Mouse (Mus musculus): ENCODE results near the gene Ncaph2.

Ncaph2 gene

GRCm38 (mm10) chr15:89355241-89356187 is at the start of gene Ncaph2, which contains the start of gene Lmf2:
Gene Ncaph2, plus strand, starts transcription at chr15:89355719.
Gene Lmf2, minus strand, starts transcription at chr15:89355659.
- DNase-seq (ENCODE audit: low read depth, low spot score): peak; percentile 97

GRCm38 (mm10) chr15:89305966-89306365 is 49.6 kb upstream of the Ncaph2 start:
- no peak for DNase-seq (ENCODE audit: low read depth, low spot score)

GRCm38 (mm10) chr15:89307461-89307860 is 48.1 kb upstream of the Ncaph2 start:
- DNase-seq (ENCODE audit: low read depth, low spot score): no peak

- DNase-seq (ENCODE audit: low read depth, low spot score): no peak
Measured at GRCm38 (mm10) chr15:89308406-89309139, 46.9 kb upstream of the Ncaph2 start.

GRCm38 (mm10) chr15:89309962-89310498 is 45.5 kb upstream of the Ncaph2 start:
- no peak for DNase-seq (ENCODE audit: low read depth, low spot score)

GRCm38 (mm10) chr15:89313359-89313758 is 42.2 kb upstream of the Ncaph2 start:
- DNase-seq (ENCODE audit: low read depth, low spot score): no peak

- DNase-seq (ENCODE audit: low read depth, low spot score): no peak
Measured at GRCm38 (mm10) chr15:89314107-89314506, 41.4 kb upstream of the Ncaph2 start.

GRCm38 (mm10) chr15:89314511-89315189 is 40.9 kb upstream of the Ncaph2 start:
- peak; percentile 26 for DNase-seq (ENCODE audit: low read depth, low spot score)

GRCm38 (mm10) chr15:89315190-89315731 is 40.3 kb upstream of the Ncaph2 start, which contains the start of gene Sbf1:
Gene Sbf1, minus strand, starts transcription at chr15:89315311.
- peak; percentile 97 for DNase-seq (ENCODE audit: low read depth, low spot score)

- DNase-seq (ENCODE audit: low read depth, low spot score): peak; percentile 31
Measured at GRCm38 (mm10) chr15:89316146-89316545, 39.4 kb upstream of the Ncaph2 start.

- no peak for DNase-seq (ENCODE audit: low read depth, low spot score)
Measured at GRCm38 (mm10) chr15:89321264-89321663, 34.3 kb upstream of the Ncaph2 start.

- DNase-seq (ENCODE audit: low read depth, low spot score): peak; percentile 16
Measured at GRCm38 (mm10) chr15:89322670-89323522, 32.6 kb upstream of the Ncaph2 start, which contains the start of gene Adm2. Gene Adm2, plus strand, starts transcription at chr15:89322720.

- DNase-seq (ENCODE audit: low read depth, low spot score): no peak
Measured at GRCm38 (mm10) chr15:89323656-89324055, 31.9 kb upstream of the Ncaph2 start.

- DNase-seq (ENCODE audit: low read depth, low spot score): no peak
Measured at GRCm38 (mm10) chr15:89326441-89326840, 29.1 kb upstream of the Ncaph2 start.

GRCm38 (mm10) chr15:89334271-89334670 is 21.2 kb upstream of the Ncaph2 start, which contains the start of gene Miox:
Gene Miox, plus strand, starts transcription at chr15:89334398.
- DNase-seq (ENCODE audit: low read depth, low spot score): no peak

GRCm38 (mm10) chr15:89334774-89335537 is 20.6 kb upstream of the Ncaph2 start:
- DNase-seq (ENCODE audit: low read depth, low spot score): no peak

GRCm38 (mm10) chr15:89336422-89336821 is 19.1 kb upstream of the Ncaph2 start:
- DNase-seq (ENCODE audit: low read depth, low spot score): no peak

- DNase-seq (ENCODE audit: low read depth, low spot score): no peak
Measured at GRCm38 (mm10) chr15:89339696-89340095, 15.8 kb upstream of the Ncaph2 start.

GRCm38 (mm10) chr15:89340136-89340535 is 15.4 kb upstream of the Ncaph2 start:
- DNase-seq (ENCODE audit: low read depth, low spot score): no peak
